Comparison of ENCODE assay signal across 32 mouse cellular contexts in genomic region chr14:48545166-48545565, GRCm38 (mm10).
"Had no signal": no experiment of that assay in that cellular context is flagged by ENCODE, and none has a peak within 500 bp of the region (broad histone marks: within the 10 kb centered on the region; RNA-seq: fewer than 3 reads in every experiment).

No protein-coding gene starts in this region.

- H3K9me3 ChIP-seq: limb, embryonic 10.5 days; limb, embryonic 12.5 days; limb, embryonic 13.5 days; limb, embryonic 15.5 days; liver, embryonic 12.5 days; liver, embryonic 13.5 days; liver, embryonic 15.5 days; lung, embryonic 15.5 days; megakaryocyte, embryonic 14.5 days; midbrain, embryonic 10.5 days; midbrain, embryonic 12.5 days; midbrain, embryonic 13.5 days; midbrain, embryonic 15.5 days; neural tube, embryonic 12.5 days had no signal

- H3K27ac ChIP-seq: limb, embryonic 10.5 days; limb, embryonic 12.5 days; limb, embryonic 13.5 days; limb, embryonic 15.5 days; liver, embryonic 12.5 days; liver, embryonic 13.5 days; liver, embryonic 14.5 days; liver, embryonic 15.5 days; lung, embryonic 15.5 days; macrophage; midbrain, embryonic 10.5 days; midbrain, embryonic 12.5 days; midbrain, embryonic 13.5 days; midbrain, embryonic 15.5 days; neural tube, embryonic 12.5 days had no signal

- ATAC-seq: liver, embryonic 12.5 days; liver, postnatal 0 days; lung, postnatal 0 days; midbrain, embryonic 13.5 days; midbrain, embryonic 15.5 days; midbrain, embryonic 16.5 days had no signal

- H3K4me1 ChIP-seq: limb, embryonic 10.5 days; limb, embryonic 12.5 days; limb, embryonic 13.5 days; limb, embryonic 15.5 days; lung, embryonic 15.5 days; megakaryocyte, embryonic 14.5 days; neural tube, embryonic 12.5 days had no signal

- H3K36me3 ChIP-seq: limb, embryonic 10.5 days; limb, embryonic 12.5 days; limb, embryonic 13.5 days; limb, embryonic 15.5 days; liver, embryonic 12.5 days; liver, embryonic 13.5 days; liver, embryonic 15.5 days; lung, embryonic 15.5 days; midbrain, embryonic 10.5 days; midbrain, embryonic 12.5 days; midbrain, embryonic 13.5 days; midbrain, embryonic 15.5 days; neural tube, embryonic 12.5 days had no signal

- H3K9ac ChIP-seq: limb, embryonic 12.5 days; limb, embryonic 13.5 days; limb, embryonic 15.5 days; liver, embryonic 12.5 days; liver, embryonic 13.5 days; liver, embryonic 14.5 days; liver, embryonic 15.5 days; liver, postnatal 0 days; lung, embryonic 14.5 days; lung, embryonic 15.5 days; midbrain, embryonic 12.5 days; midbrain, embryonic 13.5 days; midbrain, embryonic 15.5 days; neural tube, embryonic 12.5 days had no signal

- H3K27me3 ChIP-seq: limb, embryonic 15.5 days; liver, embryonic 12.5 days; liver, embryonic 13.5 days; liver, embryonic 15.5 days; megakaryocyte, embryonic 14.5 days; neural tube, embryonic 12.5 days had no signal

- H3K4me2 ChIP-seq: limb, embryonic 12.5 days; limb, embryonic 13.5 days; limb, embryonic 15.5 days; liver, embryonic 11.5 days; liver, embryonic 12.5 days; liver, embryonic 13.5 days; liver, embryonic 15.5 days; lung, embryonic 14.5 days; lung, embryonic 15.5 days; midbrain, embryonic 11.5 days; midbrain, embryonic 12.5 days; midbrain, embryonic 13.5 days; midbrain, embryonic 15.5 days; neural tube, embryonic 12.5 days had no signal

- H3K4me3 ChIP-seq: limb, embryonic 10.5 days; limb, embryonic 12.5 days; limb, embryonic 13.5 days; limb, embryonic 15.5 days; liver, embryonic 12.5 days; liver, embryonic 13.5 days; liver, embryonic 15.5 days; lung, embryonic 15.5 days; megakaryocyte, embryonic 14.5 days; midbrain, embryonic 10.5 days; midbrain, embryonic 12.5 days; midbrain, embryonic 13.5 days; midbrain, embryonic 15.5 days; myocyte; neural tube, embryonic 12.5 days had no signal

- DNase-seq: left cerebral cortex, postnatal 4 days; liver; liver, embryonic 13.5 days; liver, postnatal 0 days; lung, adult 18-20 months; lung, adult 2 months; lung, embryonic 14.5 days; lung, postnatal 10 days; lung, postnatal 14 days; lung, postnatal 36 days; lung, postnatal 4 days; midbrain, embryonic 14.5 days had no signal
